Mouse (Mus musculus): Measurements from ENCODE around the gene Dync2li1. TPM values are rescaled to one million over a fixed set of nuclear protein-coding genes. Genes with fewer than 3 reads are reported as not detected.

The Dync2li1 gene
- polyA plus RNA-seq, 1 experiment from 2014 or later, result 33.4 TPM

- no peaks in the 10 kb centered on the region for H3K27me3 ChIP-seq (ENCODE audit: low read depth, poor library complexity, severe bottlenecking)
- H3K9me3 ChIP-seq (replicated peaks), result no peaks in the 10 kb centered on the region
- 92% methylated on average over 12 of the region's 12 CpGs for WGBS
- peaks cover 14% of the 10 kb centered on the region; the same call in 1 of the 2 replicates for H3K36me3 ChIP-seq
- peak; percentile 29 for DNase-seq (ENCODE audit: low spot score)
- H3K4me1 ChIP-seq, result peaks cover 23% of the 10 kb centered on the region
- no peak overlapping the region for H3K4me3 ChIP-seq
- no peak overlapping the region for H3K27ac ChIP-seq
These were observed 28.4 kb upstream of the Dync2li1 start for GRCm38 (mm10) chr17:84597859-84598258.

DNA sequence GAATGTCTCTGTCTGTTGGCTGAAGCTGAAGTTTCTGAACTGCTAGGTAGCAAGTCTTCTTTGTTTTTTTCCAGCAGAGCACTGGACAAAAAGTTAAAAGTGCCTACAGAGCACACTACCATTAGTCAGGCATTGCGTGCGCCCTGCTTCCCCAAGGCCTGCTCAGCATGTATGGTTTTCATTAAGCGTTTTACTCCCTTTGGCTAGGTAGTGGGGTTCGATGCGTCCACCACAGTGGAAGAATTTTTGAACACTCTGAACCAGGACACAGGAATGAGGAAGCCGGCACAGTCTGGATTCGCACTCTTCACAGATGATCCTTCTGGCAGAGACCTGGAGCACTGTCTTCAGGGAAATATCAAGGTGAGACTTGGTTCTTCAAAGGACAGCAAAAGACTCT, 27.4 kb upstream of the Dync2li1 start:
- peak; percentile 38 for DNase-seq (ENCODE audit: low spot score)
- Histone ChIP-seq H3K9me3 (replicated peaks) (no peaks in the 10 kb centered on the region), H3K4me1 (peaks cover 26% of the 10 kb centered on the region), H3K27ac (no peak overlapping the region), H3K27me3 (ENCODE audit: low read depth, poor library complexity, severe bottlenecking) (no peaks in the 10 kb centered on the region), H3K36me3 (peaks cover 7% of the 10 kb centered on the region; the same call in 1 of the 2 replicates), H3K4me3 (no peak overlapping the region)
- WGBS, result 57% methylated on average over 7 of the region's 7 CpGs

DNA sequence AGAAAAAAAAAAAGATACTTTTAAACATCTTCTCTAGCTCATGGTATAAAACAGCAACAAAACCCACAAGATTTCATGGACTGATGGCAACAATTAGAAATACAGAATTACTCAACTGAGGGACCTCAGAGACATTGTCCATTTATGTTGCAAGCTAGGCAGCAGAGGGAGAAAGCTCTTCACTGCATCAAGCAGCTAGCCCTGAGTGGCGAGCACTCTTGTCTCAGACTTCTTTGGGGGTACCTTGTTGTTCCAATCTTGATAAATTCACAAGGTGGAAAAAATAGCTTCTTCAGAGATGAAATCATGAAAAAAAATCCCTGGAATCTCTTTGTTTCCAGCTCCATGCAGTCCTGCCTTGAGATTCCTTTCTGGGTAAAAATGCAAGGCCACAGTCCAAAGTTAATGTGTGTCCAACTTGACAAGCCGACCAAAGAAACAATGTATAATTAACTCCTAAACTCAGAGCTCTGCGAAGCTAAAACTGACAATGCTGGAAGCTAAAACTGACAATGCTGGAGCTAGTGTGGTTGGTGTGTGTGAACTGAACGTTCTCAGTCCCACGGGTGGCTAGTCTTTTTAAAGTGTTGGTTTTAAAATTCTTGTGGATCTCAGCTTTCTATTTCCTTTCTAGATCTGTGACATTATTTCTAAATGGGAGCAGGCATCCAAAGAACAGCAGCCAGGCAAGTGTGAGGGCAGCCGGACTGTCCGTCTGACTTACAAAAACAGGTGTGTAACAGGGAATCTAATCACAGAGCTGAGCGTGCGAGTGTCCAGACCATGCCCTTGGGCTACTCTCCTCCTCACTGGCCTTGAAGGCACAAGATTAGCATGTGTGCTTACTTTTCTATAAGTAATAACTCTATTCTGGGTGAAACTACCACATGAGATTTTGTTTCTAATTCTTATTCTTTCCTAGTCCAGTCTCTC, 26.0 kb upstream of the Dync2li1 start:
- WGBS, result 83% methylated on average over 9 of the region's 9 CpGs
- Histone ChIP-seq H3K9me3 (replicated peaks) (no peaks in the 10 kb centered on the region), H3K27me3 (ENCODE audit: low read depth, poor library complexity, severe bottlenecking) (no peaks in the 10 kb centered on the region), H3K27ac (peak overlapping the region; percentile 26; the same call in 1 of the 2 replicates), H3K36me3 (no peaks in the 10 kb centered on the region), H3K4me1 (peaks cover 26% of the 10 kb centered on the region), H3K4me3 (no peak overlapping the region)
- DNase-seq (ENCODE audit: low spot score), result peak; percentile 26

DNA sequence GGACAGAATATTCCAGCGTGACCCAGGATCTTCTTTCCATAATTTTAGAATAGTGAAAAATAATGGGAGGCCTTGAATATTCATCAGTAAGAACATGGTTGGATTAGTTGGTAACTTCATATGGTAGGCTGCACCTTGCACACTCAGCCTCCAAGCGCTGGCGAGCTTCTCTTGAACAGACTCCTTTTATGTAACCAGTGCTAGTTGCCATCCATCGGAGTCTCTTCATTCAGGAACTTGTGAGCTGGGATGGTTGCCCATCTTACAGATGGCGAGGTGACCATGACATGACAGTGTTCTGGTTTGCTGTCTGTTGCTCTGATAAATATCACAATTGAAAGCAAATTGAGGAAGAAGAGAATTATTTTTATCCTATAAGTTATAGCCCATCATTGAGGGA, 24.5 kb upstream of the Dync2li1 start:
- Histone ChIP-seq H3K9me3 (replicated peaks) (no peaks in the 10 kb centered on the region), H3K4me3 (no peak overlapping the region), H3K27me3 (ENCODE audit: low read depth, poor library complexity, severe bottlenecking) (no peaks in the 10 kb centered on the region), H3K4me1 (peaks cover 17% of the 10 kb centered on the region), H3K27ac (no peak overlapping the region), H3K36me3 (0 out of 2 replicates have a peak, but pooled peaks cover under 1% of the 10 kb centered on the region)
- 96% methylated on average over 5 of the region's 5 CpGs for WGBS
- peak; percentile 9 for DNase-seq (ENCODE audit: low spot score)

GRCm38 (mm10) chr17:84603202-84603627, 23.1 kb upstream of the Dync2li1 start:
- H3K36me3 ChIP-seq, result peaks cover 8% of the 10 kb centered on the region; the same call in 1 of the 2 replicates
- no peaks in the 10 kb centered on the region for H3K27me3 ChIP-seq (ENCODE audit: low read depth, poor library complexity, severe bottlenecking)
- H3K4me1 ChIP-seq, result peaks cover 17% of the 10 kb centered on the region
- no peaks in the 10 kb centered on the region for H3K9me3 ChIP-seq (replicated peaks)
- H3K4me3 ChIP-seq, result no peak overlapping the region
- DNase-seq (ENCODE audit: low spot score), result no peak
- WGBS, result 79% methylated on average over 9 of the region's 9 CpGs
- no peak overlapping the region for H3K27ac ChIP-seq

GRCm38 (mm10) chr17:84603709-84604420, 22.4 kb upstream of the Dync2li1 start:
- H3K27ac ChIP-seq, result no peak overlapping the region
- H3K27me3 ChIP-seq (ENCODE audit: low read depth, poor library complexity, severe bottlenecking), result no peaks in the 10 kb centered on the region
- peaks cover 8% of the 10 kb centered on the region; the same call in 1 of the 2 replicates for H3K36me3 ChIP-seq
- H3K9me3 ChIP-seq (replicated peaks), result no peaks in the 10 kb centered on the region
- 91% methylated on average over 10 of the region's 10 CpGs for WGBS
- peaks cover 21% of the 10 kb centered on the region for H3K4me1 ChIP-seq
- peak; percentile 20 for DNase-seq (ENCODE audit: low spot score)
- H3K4me3 ChIP-seq, result no peak overlapping the region

GRCm38 (mm10) chr17:84606976-84607375, 19.3 kb upstream of the Dync2li1 start:
- Histone ChIP-seq H3K36me3 (peaks cover 15% of the 10 kb centered on the region; the same call in 1 of the 2 replicates), H3K9me3 (replicated peaks) (no peaks in the 10 kb centered on the region), H3K4me3 (no peak overlapping the region), H3K27me3 (ENCODE audit: low read depth, poor library complexity, severe bottlenecking) (no peaks in the 10 kb centered on the region), H3K4me1 (peaks cover 15% of the 10 kb centered on the region), H3K27ac (no peak overlapping the region)
- 47% methylated on average over 13 of the region's 13 CpGs for WGBS
- DNase-seq (ENCODE audit: low spot score), result no peak

GRCm38 (mm10) chr17:84607617-84608016, 18.7 kb upstream of the Dync2li1 start:
- H3K36me3 ChIP-seq, result peaks cover 19% of the 10 kb centered on the region; the same call in 1 of the 2 replicates
- H3K4me3 ChIP-seq, result no peak overlapping the region
- H3K9me3 ChIP-seq (replicated peaks), result no peaks in the 10 kb centered on the region
- peaks cover 19% of the 10 kb centered on the region for H3K4me1 ChIP-seq
- WGBS, result 60% methylated on average over 5 of the region's 5 CpGs
- H3K27ac ChIP-seq, result no peak overlapping the region
- no peaks in the 10 kb centered on the region for H3K27me3 ChIP-seq (ENCODE audit: low read depth, poor library complexity, severe bottlenecking)
- DNase-seq (ENCODE audit: low spot score), result no peak

DNA sequence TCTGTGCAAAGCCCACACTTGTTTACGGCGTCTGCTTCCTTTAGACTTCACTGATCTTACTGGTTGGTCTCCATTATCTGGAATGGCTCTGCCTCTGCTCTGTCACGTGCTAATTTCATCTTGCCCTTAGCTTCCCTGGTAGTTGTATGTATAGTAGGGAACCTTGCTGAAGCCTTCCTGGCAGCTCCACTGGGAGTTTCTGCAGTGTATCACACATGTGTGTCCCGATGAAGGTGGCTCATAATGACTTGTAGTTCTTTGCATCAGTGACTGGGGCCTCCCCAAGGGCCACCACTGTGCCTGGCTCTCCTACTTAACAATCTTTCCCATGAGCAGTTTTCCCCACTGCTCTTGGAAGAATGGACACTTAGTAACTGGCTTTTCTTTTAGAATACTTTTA, 17.7 kb upstream of the Dync2li1 start:
- H3K36me3 ChIP-seq, result peaks cover 26% of the 10 kb centered on the region
- no peaks in the 10 kb centered on the region for H3K27me3 ChIP-seq (ENCODE audit: low read depth, poor library complexity, severe bottlenecking)
- no peak for DNase-seq (ENCODE audit: low spot score)
- no peak overlapping the region for H3K27ac ChIP-seq
- H3K4me3 ChIP-seq, result no peak overlapping the region
- peaks cover 3% of the 10 kb centered on the region; the same call in 1 of the 2 replicates for H3K9me3 ChIP-seq (replicated peaks)
- peaks cover 17% of the 10 kb centered on the region for H3K4me1 ChIP-seq
- 83% methylated on average over 4 of the region's 4 CpGs for WGBS

GRCm38 (mm10) chr17:84611500-84611899, 14.8 kb upstream of the Dync2li1 start:
- DNase-seq (ENCODE audit: low spot score), result no peak
- Histone ChIP-seq H3K9me3 (replicated peaks) (peaks cover 3% of the 10 kb centered on the region; the same call in 1 of the 2 replicates), H3K27me3 (ENCODE audit: low read depth, poor library complexity, severe bottlenecking) (no peaks in the 10 kb centered on the region), H3K4me3 (no peak overlapping the region), H3K4me1 (peaks cover 17% of the 10 kb centered on the region), H3K36me3 (peaks cover 35% of the 10 kb centered on the region), H3K27ac (no peak overlapping the region)
- 78% methylated on average over 9 of the region's 9 CpGs for WGBS

DNA sequence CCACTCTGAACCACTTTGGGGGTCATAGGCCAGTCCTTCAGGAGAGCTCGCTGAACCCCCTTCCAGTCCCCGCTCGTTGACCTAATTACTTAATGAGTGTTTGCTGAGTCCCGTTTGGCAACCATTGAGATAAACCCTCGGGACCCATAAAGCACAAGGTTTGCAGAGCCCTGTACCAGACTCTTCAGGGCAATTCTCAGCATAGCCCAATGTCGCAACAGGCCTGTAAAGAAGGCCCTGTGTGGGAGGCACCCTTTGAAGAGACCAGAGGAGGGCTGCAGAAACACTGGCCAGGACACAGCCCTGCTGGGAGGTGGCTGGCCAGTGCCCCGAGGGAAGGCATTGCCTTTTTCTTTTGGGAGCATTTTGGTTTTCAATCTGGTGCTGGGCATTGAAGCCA, 14.3 kb upstream of the Dync2li1 start:
- 33% methylated on average over 7 of the region's 7 CpGs for WGBS
- Histone ChIP-seq H3K27ac (no peak overlapping the region), H3K4me3 (no peak overlapping the region), H3K27me3 (ENCODE audit: low read depth, poor library complexity, severe bottlenecking) (no peaks in the 10 kb centered on the region), H3K9me3 (replicated peaks) (peaks cover 3% of the 10 kb centered on the region; the same call in 1 of the 2 replicates), H3K4me1 (peaks cover 17% of the 10 kb centered on the region), H3K36me3 (peaks cover 33% of the 10 kb centered on the region)
- DNase-seq (ENCODE audit: low spot score), result no peak

- H3K27me3 ChIP-seq (ENCODE audit: low read depth, poor library complexity, severe bottlenecking), result no peaks in the 10 kb centered on the region
- DNase-seq (ENCODE audit: low spot score), result peak; percentile 12
- WGBS, result 92% methylated on average over 11 of the region's 11 CpGs
- peaks cover 3% of the 10 kb centered on the region; the same call in 1 of the 2 replicates for H3K9me3 ChIP-seq (replicated peaks)
- no peak overlapping the region for H3K4me3 ChIP-seq
- peaks cover 27% of the 10 kb centered on the region for H3K36me3 ChIP-seq
- H3K4me1 ChIP-seq, result peaks cover 18% of the 10 kb centered on the region
- H3K27ac ChIP-seq, result no peak overlapping the region
These were observed 10.5 kb upstream of the Dync2li1 start for GRCm38 (mm10) chr17:84615811-84616210.

Measured in limb, embryonic 10.5 days (tissue).